Mouse (Mus musculus): Measurements from ENCODE around the gene Antxr2.

Gene Antxr2

DNA sequence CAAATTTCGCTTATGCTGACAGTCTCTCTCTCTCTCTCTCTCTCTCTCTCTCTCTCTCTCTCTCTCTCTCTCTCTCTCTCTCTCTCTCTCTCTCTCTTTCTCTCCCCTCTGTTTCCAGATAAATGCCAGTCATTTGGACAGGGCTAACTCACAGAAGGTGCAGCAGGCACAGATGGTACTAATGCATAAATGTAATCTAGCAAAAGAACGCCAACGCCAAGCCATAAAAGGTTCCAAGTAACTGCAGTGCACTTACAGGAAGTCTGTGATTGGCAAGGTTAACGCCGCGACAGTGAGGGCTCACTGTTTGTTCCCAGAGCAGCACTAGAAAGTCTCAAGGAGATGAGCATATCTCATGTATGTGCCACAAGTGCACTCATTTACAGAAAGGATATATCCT, 123.4 kb downstream of the Antxr2 start:
- no peak for DNase-seq (ENCODE audit: low read depth)

DNA sequence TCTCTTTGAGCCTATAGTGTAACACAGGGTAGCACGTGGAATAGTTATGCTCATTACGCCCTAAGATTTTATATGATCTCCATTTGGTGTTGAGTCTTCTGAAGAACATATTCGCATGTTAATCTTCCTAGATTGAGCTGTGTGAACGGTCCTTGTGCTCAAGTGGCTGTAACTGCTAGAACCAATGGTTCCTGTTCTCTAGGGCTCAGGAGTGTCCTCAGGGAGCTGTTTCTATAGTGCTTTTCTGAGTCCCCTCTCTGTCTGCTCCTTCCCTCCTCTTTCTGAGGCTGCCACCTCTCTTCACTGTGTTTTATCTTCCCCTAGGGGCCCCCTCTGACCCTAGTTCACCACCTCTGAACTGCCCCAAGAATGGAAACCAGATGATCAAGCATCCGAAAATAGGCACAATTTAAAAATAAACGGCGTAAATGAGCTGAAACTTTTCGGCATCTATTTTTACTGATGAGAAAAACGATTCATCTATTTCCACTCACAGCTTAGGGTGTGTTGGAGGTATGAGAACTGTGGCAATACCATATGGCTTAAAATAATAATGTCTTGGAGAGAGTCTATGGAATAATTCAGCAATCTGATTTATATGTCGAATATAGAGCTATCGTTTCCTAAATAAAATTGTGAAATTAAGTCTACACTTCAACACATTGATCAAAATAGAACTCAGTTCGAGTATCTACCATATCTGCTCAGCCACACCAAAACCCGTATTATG, 124.1 kb downstream of the Antxr2 start:
- DNase-seq (ENCODE audit: low read depth): no peak

DNA sequence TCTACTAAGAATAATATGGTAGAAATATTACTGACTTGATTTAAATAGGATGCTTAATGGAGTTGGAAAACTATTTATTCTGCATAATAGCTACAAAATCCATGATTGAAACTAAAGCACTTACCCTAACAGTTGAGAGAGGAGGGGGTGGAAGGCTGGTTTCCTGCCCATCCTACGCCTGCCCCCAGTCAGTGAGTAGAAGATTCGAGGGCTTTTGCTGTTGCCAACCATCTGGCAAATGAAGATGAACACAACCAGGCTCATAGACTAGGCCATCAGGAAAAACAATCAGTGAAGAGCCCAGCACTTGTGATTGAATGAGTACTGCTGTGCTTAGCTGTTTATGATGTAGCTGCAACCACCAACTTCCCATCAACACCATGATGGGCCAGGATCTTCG, 125.0 kb downstream of the Antxr2 start:
- no peak for DNase-seq (ENCODE audit: low read depth)

DNA sequence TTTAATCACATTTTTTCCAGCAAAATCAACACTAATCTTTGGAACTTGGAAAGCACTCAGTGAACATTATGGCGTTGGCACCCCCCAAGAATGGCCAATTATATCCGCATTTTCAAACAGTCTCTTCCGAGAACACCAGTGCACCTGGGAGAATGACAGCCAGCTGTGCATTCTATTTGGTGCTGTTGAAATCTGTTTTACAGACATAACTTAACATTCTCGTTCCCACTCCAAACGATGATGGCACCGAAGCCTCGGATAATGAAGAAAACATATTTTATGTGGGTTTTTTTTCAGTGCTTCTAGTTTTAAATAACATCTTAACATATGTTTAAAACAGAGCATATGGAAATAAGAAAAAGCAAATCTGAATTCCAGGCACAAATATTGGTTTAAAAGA, 129.7 kb downstream of the Antxr2 start:
- DNase-seq (ENCODE audit: low read depth): no peak

DNA sequence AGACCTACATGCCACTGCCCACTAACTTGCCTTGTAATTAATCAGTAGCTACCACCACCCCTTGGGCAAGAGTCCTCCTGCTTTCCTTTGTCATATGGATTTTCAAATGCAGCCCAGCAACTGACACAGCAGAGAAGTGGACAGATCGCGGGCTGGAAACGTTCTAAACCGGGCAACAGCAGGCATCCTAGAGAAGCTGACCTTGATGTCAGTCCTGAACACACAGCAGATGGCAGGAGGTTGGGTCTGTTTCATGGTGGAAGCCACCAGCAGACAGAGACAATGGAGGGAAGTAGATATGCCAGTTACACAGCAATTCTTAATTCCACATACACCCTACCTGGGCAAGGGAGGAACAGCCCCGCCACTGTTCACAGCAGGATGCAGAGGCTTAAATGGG, 131.5 kb downstream of the Antxr2 start:
- no peak for DNase-seq (ENCODE audit: low read depth)

DNA sequence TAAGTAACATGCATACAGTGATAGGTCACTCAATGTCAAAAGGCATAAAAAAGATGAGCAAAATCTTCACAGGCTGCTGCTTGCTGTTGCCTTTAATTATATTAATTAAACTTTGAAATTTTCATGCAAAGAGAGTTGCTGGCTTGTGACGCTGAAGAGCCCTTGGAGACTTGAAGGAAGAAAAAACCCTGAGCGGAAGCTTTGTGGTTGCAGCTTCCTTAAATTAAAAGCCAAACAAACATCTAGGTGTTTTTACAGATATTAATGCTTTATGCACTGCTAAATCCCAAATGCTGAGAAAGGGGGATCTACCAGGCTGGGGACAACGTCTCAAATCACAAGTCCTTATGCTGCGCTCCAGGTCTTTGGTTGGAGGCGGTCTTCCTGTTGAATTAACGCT, 145.4 kb downstream of the Antxr2 start:
- DNase-seq (ENCODE audit: low read depth): no peak

DNA sequence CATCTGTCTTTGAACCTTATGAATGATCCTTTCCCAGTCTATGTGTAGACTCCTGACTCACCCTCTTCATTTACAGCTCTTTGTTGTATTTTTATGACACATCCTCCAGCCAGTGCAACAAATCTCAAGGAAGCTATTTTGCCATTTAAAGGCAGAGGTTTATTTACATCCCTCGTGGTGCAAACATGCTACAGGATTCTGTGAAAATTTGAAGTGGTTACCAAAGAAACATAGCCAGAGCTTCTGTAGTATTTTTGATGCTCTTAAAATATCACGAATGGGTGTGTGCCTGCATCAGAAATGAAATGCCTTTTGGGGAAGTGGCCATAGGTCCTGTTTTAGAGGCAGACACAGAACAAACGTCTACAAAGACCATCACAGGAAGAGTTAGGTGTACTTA, 146.7 kb downstream of the Antxr2 start:
- no peak for DNase-seq (ENCODE audit: low read depth)

DNA sequence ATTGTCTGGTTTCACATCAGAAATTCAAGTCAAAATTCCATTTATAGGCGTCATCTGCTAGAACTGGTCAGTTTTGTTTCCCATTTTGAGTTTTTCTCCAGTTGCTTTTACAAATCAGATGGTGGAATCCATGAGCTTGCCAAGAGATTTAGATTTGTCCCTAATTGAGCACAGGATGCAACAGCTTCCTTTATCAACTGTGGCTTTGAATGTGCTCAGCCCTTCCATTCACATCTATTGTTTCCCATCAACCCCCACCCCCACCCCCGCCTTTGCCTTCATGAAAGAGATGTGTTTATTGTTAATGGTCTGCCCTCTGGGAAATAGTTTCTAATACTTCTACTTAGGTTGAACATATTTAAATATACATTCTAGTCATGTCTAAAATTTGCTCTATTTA, 149.4 kb downstream of the Antxr2 start:
- DNase-seq (ENCODE audit: low read depth): no peak

DNA sequence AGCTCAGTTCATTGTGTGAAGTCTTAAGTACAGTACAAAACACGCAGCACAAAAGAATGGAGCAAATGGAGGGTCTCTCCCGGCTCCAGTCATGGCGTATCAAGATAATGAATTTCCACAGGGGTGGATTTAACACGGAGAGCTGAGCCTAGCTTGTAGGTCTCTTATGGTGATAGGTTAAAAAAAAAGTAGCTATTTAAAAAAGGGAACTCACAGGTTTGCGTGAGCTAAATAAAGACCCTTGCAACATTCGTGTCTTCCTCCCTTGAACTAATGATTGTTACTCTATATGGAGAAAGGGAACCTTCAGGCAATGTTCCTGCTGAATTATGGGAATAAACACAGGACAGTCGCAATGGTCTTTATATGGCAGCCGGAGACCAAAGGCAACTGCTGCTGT, 150.7 kb downstream of the Antxr2 start:
- no peak for DNase-seq (ENCODE audit: low read depth)

DNA sequence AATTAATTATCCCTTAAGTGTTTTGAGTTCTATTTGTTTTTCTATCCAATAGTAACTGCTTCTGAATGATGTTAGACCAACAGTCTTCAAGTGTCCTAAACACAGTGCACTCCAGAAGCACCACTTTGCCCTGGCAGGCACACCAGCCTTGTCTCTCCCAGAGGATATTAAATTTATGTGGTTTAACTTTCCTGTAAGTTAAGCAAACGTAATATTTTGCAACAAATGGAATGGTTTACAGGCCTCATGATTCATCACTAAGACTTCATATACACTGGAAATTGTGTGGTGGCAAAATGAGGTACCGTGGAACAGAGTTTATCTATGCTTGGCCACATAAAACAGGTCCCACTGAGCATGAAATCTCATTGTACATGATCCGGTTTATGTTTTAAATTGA, 152.0 kb downstream of the Antxr2 start:
- DNase-seq (ENCODE audit: low read depth): no peak

DNA sequence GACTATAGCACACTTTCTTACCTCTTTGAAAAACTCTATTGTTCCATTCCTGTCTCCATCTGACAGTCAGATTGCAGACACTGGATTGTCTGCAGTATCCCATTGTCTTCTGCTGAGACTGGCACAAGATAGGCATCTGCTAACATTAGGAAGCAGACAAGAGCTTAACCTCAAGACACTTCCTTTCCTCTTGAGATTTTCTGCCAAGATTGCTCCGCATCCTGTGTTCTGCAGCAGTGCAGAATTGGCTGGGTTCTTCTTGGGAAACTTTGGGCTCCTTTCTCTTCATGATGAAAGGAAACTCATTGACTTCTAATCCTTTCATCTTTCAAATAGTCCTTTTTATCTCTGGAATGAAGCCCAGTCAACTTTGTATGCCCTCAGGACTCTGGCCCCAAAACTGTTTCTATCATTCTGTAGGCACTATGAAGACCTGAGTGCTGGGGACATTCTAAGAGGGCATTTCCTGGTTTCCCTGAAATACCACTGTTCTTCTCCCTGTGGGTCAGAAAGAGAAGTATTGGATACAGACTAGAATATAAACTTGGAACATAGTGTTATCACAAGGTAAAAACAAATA, 152.5 kb downstream of the Antxr2 start:
- no peak for DNase-seq (ENCODE audit: low read depth)

DNA sequence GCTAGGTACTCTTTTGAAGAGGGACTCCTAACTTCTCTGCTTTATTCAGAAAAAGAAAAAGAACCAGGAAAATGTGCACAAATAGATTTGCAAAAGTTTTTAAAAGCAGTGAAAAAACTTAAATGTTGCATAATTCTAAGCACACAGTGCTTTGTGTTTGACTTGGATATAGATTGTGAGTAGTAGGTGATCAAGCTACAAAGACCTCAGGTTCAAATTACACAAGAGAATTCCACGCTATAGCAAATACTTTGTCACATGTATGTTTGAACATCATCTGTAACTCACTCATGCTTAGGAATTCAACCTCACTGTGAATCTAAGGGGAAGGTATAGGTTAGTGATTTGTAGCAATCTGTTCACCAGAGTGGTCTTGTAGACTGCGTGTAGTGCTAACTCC, 153.9 kb downstream of the Antxr2 start:
- DNase-seq (ENCODE audit: low read depth): no peak

DNA sequence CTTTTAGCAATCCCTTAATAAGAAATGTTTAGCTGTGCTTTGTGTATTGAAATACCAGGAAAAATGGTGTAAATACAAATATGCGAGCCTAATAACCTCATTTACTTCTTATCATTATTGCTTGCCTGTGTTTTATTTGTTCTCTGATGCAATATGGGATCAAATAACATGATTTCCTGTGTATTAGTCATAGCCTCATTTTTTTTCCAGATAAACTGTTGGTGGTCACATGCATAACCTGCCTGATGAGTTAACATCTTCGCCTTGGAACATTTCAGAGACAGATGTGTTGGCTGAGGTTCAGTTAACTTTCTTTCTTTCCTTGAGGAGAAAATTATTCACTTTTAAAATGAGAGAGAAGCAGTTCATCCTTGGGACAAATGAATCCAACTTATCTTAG, 162.9 kb downstream of the Antxr2 start:
- no peak for DNase-seq (ENCODE audit: low read depth)

DNA sequence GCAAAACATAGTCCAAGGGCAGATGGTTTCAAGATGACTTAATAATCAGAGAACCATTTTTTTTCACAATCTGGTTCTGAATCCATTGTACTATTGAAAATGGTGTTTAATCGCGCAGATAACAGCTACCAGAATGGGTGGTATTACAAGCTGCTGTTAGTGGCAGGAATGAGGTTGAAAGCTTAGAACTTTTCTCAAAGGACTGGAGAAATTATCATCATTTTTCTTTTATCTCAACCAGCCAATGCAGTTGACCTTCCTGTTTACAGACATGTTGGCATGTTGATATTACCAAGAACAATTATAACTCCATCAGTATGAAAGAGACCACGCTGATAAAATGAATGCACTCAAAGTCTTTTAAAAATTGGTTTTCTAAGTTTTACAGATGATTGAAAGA, 163.9 kb downstream of the Antxr2 start:
- no peak for DNase-seq (ENCODE audit: low read depth)

DNA sequence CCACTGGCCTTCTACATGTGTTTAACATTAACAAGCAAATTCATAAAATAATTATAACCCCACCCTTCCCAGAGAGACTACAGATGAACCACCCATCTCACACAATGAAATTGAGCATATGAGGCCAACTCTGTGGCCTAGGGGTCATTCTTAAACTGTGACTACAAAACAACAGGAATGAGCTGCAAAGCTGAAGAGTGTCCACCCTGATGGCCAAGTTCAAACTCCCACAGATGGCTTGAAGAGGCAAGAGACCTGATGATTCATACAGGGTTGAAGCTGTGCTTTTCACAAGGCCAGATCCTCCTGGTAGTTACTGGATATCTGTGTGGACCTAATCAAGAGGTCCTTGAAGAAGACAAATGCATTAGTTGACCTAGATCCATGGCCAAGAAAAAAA, 173.7 kb downstream of the Antxr2 start:
- DNase-seq (ENCODE audit: low read depth): no peak

DNA sequence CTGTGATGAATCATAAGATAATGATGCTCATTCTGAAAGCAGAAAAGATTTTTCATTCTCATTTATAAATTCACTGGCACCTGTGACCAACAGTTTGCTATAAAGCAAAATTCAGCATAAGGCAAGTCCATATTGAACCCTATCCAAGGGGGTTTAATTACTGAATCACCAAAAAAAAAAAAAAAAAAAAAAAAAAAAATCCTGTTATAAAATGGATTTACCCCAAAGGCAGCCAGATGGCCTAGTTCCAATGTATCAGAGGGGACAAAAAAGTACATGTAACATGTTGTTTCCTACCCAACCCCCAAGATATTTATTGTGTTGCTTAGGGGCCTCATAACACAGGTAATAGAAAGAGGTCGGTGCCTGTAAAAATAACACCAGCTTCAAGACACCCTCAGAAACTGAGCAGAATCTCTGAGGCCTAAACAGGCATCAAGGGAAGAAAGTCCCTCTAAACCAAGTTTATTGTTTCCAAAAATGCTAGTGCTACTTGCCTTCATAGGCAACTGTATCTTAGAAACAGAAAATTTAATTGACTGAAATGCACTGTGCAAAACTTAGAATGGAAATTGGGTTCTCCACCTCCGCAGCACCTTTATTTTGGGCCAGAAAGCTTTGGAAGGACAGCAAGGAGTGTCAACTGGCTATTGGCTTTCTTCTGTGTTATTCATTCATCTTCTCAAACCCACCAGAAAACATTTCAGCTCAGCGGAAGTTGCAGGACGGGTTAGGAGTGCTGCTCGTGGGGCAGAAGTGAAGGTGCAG, 178.7 kb downstream of the Antxr2 start:
- DNase-seq (ENCODE audit: low read depth): no peak

DNA sequence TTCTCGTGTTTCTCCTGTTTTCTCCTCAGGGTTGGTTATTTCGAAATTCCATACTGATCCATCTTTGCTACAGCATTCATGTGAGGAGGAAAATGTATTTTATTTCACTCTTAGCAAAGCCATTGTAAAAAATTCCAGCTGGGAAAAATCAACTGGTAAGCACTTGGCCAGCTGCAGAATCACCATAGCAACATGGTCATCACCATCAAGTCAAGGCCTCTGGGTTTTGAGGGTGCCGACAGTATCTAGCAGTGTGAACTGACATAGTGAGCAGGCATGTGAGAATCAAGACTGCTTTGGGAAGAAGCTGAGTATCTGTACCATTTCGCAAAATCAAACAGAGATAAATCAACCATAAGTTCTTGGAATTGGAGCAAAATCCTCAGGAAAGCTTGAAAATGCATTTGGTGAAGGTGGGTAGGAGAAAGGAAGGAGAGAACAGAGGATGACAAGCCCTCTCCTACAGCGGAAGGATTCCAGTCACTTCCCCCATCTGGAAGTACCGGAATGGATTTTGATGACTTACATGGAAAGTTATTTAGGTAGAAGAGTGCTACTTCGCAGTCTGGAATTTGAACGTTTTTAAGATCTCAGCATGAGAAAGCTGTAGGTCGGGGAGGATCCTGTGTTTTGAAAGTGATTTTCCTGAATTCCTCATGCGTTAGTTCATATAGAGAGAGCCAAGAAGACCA, 183.5 kb downstream of the Antxr2 start:
- DNase-seq (ENCODE audit: low read depth): no peak

DNA sequence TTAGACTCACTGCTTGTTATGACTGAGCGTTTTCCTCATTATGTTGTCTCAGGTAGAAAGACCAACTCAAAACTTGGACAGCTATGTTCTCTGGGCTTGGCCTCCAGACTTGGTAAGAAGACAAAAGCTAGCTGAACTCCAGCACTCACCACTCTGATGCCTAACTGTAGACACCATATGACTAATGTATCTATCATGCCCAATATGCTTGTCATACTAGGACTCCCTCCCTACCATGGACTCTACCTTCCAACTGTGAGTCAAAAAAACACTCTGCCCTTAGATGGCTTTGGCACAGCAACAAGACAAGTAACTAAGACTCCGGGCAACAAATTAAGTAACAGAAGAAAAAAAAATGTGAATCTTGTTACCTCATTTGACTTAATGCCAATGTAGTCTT, 184.3 kb downstream of the Antxr2 start:
- DNase-seq (ENCODE audit: low read depth): no peak

DNA sequence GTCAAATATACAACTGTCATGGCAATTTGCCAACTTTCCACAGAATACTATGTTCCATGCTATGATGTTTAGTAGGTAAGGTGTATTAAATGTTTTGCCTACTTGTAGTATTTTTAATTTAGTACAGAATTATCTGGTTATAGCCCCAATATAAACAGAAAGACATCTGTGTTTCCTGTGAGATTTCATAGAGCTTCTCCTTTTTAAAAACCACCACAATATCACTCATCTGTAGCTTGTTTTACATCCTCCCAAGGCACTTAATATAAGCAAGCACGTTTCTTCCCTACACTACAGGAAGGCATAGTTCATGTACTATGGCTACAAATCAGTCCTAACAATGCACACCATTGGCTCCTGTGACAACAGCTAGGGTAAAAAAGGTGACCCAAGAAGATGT, 188.8 kb downstream of the Antxr2 start:
- DNase-seq (ENCODE audit: low read depth): no peak

DNA sequence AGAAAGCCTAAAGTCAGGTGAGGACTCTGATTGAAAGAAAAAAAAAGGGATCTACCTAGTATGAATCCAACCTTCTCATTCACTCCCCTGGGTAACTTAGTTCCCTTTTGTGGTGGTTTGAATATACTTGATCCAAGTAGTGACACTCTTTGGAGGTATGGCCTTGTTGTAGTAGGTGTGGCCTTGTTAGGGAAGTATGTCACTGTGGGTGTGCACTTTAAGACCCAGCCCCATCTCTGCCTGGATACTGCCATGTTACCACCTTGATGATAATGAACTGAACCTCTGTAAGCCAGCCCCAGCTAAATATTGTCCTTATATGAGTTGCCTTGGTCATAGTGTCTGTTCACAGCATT, 190.9 kb downstream of the Antxr2 start:
- DNase-seq (ENCODE audit: low read depth): no peak

DNA sequence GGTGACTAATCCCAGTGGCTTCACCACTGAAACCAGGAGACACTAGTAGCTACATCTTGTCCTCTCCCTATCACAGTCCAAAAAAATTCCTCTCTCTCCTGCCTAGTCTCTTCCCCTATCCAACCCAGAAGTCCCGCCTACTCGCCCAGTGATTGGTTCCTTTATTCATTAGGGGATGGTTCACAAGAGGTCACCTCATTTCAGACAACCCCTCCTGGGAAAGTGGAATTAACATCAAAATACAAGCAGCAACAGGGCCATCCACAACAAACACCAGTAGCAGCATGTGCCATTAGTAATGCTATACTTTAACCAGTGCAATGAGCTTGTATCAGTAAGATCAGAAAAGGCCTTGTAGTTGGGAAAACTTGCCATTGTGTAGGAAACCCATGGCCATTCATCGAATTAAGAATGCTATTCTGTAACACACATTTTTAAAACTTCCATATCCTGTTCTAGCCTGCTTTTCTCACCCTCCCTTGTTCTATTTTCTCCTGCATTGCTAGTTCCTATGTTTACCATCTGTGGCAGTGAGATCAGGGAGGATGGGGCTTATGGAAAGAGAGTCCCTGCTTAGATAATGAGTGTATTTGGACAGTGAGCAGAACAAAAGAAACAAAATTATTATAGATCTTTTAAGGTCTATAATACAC, 191.4 kb downstream of the Antxr2 start:
- no peak for DNase-seq (ENCODE audit: low read depth)

DNA sequence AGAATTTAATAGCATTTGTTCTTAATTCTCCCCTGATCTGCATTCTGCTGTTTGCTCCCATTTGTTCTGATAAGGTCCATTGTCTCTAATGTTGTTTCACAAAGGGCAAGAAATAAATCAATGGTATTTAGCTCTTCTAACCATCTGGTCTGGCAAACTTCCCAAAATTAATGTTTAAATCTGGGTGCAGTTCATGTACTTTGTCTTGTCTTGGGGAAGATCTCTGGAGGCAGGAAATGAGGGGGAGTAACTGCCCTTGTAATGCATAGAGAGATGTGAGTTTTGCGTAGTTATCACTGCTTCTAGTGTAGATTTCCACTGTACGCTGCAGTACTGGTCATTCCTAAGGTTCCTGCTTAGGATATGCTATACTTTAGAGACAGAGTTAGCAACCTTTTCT, 193.5 kb downstream of the Antxr2 start:
- no peak for DNase-seq (ENCODE audit: low read depth)

DNA sequence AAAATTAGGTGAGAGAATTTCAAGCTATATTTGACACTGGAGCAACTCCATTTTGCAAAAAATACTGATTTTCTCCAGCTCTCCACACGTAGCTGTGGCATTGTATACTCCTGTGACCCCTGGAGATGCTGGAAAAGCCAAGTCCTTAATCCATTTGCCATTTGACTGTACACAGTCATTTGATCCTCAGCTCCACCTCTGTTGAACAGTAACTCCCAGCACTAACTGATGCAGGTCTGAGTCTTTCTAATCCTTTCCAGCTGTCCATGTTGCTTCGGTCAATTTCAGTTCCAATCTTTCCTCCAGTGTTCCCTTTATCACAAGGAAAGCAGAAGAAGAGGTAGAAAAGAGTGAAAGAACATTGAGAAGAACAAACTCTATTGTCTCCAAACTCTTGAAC, 195.4 kb downstream of the Antxr2 start:
- DNase-seq (ENCODE audit: low read depth): no peak

All from c-Kit-positive CD71-positive TER-119-negative erythroid progenitor cells, embryonic 14.5 days (primary cell).